Mouse (Mus musculus) embryonic facial prominence, embryonic 10.5 days (tissue): ENCODE measurements around the gene Hdgfl3. TPM values are rescaled to one million over a fixed set of nuclear protein-coding genes. Genes with fewer than 3 reads are reported as not detected.

Source experiments
- DNase-seq: peaks from one replicate; pipeline ENCODE4 v3.0.0-alpha.2; 2017; ENCODE audit warnings: low spot score
- H3K27ac ChIP-seq: fragments of 300-500 bp; sonication (generic); replicated peaks from 2 replicates; pipeline ENCODE4 v1.5.1; 2016; ENCODE audit warnings: mild to moderate bottlenecking
- H3K27me3 ChIP-seq: fragments of 300-500 bp; sonication (generic); replicated peaks from 2 replicates; pipeline ENCODE4 v1.6.1; 2016; ENCODE audit warnings: low read depth, mild to moderate bottlenecking; ENCODE audit not compliant: poor library complexity, severe bottlenecking
- H3K36me3 ChIP-seq: fragments of 300-500 bp; sonication (generic); replicated peaks from 2 replicates; pipeline ENCODE4 v1.6.1; 2016; ENCODE audit warnings: mild to moderate bottlenecking, moderate library complexity
- H3K4me1 ChIP-seq: fragments of 300-500 bp; sonication (generic); 2 replicates; pipeline ENCODE4 v1.6.1; 2016
- H3K4me3 ChIP-seq: fragments of 300-500 bp; sonication (generic); 2 replicates; pipeline ENCODE4 v1.5.1; 2016; ENCODE audit warnings: mild to moderate bottlenecking, moderate library complexity
- H3K9me3 ChIP-seq: fragments of 300-500 bp; sonication (generic); 2 replicates; pipeline ENCODE4 v1.6.1; 2016; ENCODE audit warnings: mild to moderate bottlenecking
- WGBS: fragments of 180-500 bp; shearing (Covaris S2); methylation state at CpG from one replicate; pipeline ENCODE4 v1.1.7; 2016; 5-methylcytosine and 5-hydroxymethylcytosine counted together
- polyA plus RNA-seq: library from polyadenylated mRNA; unstranded; fragments of >200 nt; fragmentation: Nextera tagmentation; extraction: Ambion mirVana; gene quantifications from 2 replicates; pipeline ENCODE4 v1.2.1, GENCODE M21; 2016

Gene Hdgfl3
- polyA plus RNA-seq = 23.6 and 27.5 TPM in 2 replicates

DNA sequence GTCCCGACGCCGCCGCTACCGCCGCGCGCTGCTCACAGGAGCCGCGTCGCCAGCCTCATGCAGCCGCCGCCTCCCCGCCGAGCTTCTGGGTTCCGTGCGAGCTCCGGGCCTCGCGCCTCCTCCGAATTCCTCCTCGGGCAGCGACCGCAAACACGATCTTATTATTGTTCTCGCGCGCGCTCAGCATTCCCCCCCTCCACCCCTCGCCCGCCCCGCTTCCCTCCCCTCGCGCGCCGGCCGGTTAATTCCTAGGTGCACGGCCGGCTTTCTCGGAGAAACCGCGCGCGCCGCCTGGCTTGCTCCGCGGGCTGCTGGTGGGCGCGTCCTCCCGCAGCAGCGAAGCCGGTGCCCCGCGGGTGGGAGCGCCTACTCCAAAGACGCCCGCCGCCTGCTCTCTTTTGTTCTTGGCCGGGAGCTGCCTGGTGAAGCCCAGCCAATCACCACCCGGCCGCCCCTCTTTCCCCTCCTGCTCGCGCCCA is at the start of gene Hdgfl3:
Hdgfl3 (minus strand) TSS at position 207 of the 479 bp plus-strand sequence.
- H3K9me3 ChIP-seq = no peaks in the 10 kb centered on the region
- no peaks in the 10 kb centered on the region for H3K36me3 ChIP-seq
- H3K4me3 ChIP-seq = peak within 1 kb of the TSS; percentile 97
- H3K4me1 ChIP-seq = peaks cover 27% of the 10 kb centered on the region
- peak; percentile 91 for DNase-seq
- under 1% methylated on average over 63 of the region's 63 CpGs for WGBS
- H3K27ac ChIP-seq = peak within 1 kb of the TSS; percentile 99
- peaks cover 24% of the 10 kb centered on the region for H3K27me3 ChIP-seq

DNA sequence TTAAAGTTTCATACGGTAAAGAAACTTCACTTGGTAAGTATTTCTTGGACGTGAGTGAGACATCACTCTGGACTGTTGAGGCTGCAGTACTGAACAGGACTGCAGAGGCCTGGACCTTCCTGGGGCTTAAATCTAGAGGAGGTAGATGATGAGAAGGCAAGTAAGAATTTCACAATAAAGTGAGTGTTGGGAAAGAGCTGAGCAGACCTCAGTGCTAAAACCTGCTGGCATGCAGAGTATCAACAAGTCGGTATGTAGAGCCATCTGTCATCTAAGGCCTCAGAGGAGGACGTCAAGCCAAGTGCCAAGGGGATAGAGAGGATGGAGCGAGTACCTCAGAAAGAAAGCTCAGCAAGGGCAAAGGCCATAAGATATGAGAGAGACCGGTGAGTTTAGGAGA is 49.4 kb upstream of the Hdgfl3 start:
- no peaks in the 10 kb centered on the region for H3K4me1 ChIP-seq
- no peak overlapping the region for H3K4me3 ChIP-seq
- peaks cover 24% of the 10 kb centered on the region for H3K27me3 ChIP-seq
- no peak for DNase-seq
- 80% methylated on average over 6 of the region's 6 CpGs for WGBS
- H3K36me3 ChIP-seq = no peaks in the 10 kb centered on the region
- H3K27ac ChIP-seq = no peak overlapping the region
- H3K9me3 ChIP-seq = no peaks in the 10 kb centered on the region

DNA sequence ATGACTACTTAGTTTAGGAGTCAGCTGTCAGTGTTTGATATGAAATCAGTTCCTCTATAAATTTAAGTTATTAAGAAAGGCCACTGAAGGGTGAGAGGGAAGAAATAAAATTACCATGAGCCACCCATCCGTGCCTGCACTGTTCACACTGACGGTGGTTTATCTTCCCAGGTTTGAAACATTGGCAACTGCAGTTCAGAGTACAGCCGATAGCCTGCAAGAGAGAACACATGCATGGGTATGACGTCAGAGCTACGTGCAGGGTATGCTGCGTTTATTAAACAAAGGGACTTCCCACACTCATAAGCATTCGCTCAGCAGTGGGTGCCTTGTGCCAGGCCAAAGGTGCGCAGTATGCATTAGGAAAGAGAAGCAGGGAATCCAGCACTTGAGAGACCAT is 44.0 kb upstream of the Hdgfl3 start:
- no peak for DNase-seq
- 84% methylated on average over 8 of the region's 8 CpGs for WGBS
- no peaks in the 10 kb centered on the region for H3K4me1 ChIP-seq
- H3K36me3 ChIP-seq = no peaks in the 10 kb centered on the region; the same call in 1 of the 2 replicates
- no peak overlapping the region for H3K27ac ChIP-seq
- no peak overlapping the region for H3K4me3 ChIP-seq
- H3K27me3 ChIP-seq = no peaks in the 10 kb centered on the region
- H3K9me3 ChIP-seq = no peaks in the 10 kb centered on the region

DNA sequence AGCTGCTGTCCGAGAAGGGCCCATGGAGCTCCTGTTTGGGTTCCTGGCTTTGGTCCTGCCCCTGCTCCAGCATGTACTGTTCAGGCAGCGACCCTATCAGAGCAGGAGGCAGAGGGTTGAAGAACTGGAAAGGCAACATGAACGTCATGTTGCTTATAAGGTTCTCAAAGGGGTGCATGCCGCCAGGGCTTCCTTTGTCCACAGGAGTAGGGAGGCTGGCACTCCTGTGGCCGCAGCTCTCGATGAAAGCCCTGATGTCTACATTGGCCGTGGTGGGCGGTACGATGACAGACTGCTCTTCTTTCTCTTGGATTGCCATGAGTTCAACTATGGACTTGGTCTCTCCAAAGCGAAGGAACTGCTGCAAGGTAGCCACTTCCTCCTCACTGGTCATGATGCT is 40.3 kb upstream of the Hdgfl3 start:
- no peak for DNase-seq
- H3K4me1 ChIP-seq = no peaks in the 10 kb centered on the region
- no peaks in the 10 kb centered on the region for H3K27me3 ChIP-seq
- H3K4me3 ChIP-seq = no peak overlapping the region
- 93% methylated on average over 10 of the region's 10 CpGs for WGBS
- H3K27ac ChIP-seq = no peak overlapping the region
- no peaks in the 10 kb centered on the region; the same call in 1 of the 2 replicates for H3K36me3 ChIP-seq
- no peaks in the 10 kb centered on the region for H3K9me3 ChIP-seq

DNA sequence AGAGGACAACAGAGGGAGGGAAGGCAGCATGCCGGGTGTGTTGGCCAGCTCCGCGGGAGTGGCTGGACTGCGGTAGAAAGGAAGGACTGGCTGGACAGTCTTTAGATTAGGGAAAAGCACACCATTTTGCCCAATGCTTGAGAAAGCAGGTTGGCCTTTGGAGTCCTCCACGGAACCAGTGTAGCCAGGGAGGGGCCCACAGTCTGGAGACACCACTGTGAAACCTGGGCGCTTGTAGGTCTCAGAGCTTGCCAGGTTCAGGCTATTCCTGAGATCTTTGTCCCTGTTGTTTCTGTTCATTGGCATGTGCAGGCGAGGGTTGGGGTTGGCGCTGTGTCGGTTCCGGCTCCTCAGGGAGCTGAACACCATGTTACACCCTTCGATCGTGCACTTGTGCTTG is 39.7 kb upstream of the Hdgfl3 start:
- no peaks in the 10 kb centered on the region; the same call in 1 of the 2 replicates for H3K36me3 ChIP-seq
- no peaks in the 10 kb centered on the region for H3K4me1 ChIP-seq
- no peak overlapping the region for H3K4me3 ChIP-seq
- no peak overlapping the region for H3K27ac ChIP-seq
- H3K27me3 ChIP-seq = no peaks in the 10 kb centered on the region
- 92% methylated on average over 12 of the region's 12 CpGs for WGBS
- H3K9me3 ChIP-seq = no peaks in the 10 kb centered on the region
- peak; percentile 3 for DNase-seq

DNA sequence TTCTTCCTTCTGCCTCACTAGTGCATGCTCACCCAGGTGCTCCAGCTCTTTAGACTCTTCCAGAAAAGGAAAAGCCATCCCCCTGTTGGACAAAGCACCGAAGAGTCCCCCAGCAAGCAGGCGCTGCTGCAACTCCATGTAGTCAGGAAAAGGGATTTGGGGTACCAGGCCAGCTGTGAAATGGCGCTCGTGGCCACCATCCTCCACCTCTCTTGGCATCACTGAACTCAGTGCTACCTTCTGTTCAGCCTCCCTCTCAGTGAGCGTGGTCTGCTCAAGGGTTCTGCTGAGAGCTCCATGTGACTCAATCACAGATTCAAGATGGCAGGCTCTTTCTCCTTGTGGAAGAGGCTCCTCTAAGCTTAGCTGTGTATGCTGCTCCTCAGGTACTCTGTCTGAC is 39.1 kb upstream of the Hdgfl3 start:
- Histone ChIP-seq H3K9me3 (no peaks in the 10 kb centered on the region), H3K27ac (no peak overlapping the region), H3K27me3 (no peaks in the 10 kb centered on the region), H3K4me3 (no peak overlapping the region), H3K4me1 (no peaks in the 10 kb centered on the region), H3K36me3 (no peaks in the 10 kb centered on the region; the same call in 1 of the 2 replicates)
- WGBS = 92% methylated on average over 5 of the region's 5 CpGs
- no peak for DNase-seq

DNA sequence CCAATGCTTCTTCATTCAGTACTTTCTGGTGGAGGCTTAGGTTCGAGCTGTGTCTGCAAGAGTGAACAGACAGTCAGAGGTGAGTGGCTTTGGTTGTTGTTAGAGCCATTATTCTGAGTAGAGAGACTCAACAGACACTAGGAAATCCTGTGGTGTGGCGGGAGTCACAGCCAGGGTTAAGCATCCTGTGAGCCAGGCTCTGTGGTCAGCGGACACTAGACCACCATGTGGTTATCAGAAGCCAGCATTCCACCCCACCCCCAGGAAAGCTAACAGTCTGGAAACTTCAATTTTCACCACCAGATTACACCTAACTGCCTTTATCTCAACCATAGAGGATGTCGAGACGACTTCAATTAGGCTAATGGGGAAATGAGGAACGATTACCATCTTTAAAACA is 34.7 kb upstream of the Hdgfl3 start:
- no peaks in the 10 kb centered on the region for H3K4me1 ChIP-seq
- H3K27me3 ChIP-seq = no peaks in the 10 kb centered on the region
- H3K36me3 ChIP-seq = no peaks in the 10 kb centered on the region; the same call in 1 of the 2 replicates
- H3K9me3 ChIP-seq = no peaks in the 10 kb centered on the region
- 82% methylated on average over 6 of the region's 6 CpGs for WGBS
- no peak overlapping the region for H3K4me3 ChIP-seq
- H3K27ac ChIP-seq = no peak overlapping the region
- no peak for DNase-seq

DNA sequence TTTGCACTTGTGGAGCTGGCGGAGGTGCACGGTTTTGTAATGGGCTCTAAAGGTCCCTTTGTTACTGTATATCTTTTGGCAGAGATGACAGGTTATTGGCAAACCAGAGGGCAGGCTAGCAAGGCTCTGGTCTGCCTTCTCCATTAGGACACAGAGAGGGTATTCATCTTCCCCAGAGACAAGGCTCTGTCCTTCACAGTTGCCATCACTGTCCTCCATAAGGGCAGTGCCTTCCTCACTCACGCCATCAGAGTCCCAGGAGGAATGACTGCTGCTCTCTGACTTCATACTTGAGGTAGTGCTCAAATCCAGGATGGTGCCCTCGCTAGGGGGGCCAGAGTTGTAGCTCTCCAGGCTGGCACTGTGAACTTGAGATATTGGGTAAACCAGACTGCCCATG is 34.2 kb upstream of the Hdgfl3 start:
- no peak overlapping the region for H3K4me3 ChIP-seq
- peak; percentile 3 for DNase-seq
- H3K36me3 ChIP-seq = no peaks in the 10 kb centered on the region; the same call in 1 of the 2 replicates
- 84% methylated on average over 4 of the region's 4 CpGs for WGBS
- no peaks in the 10 kb centered on the region for H3K27me3 ChIP-seq
- no peaks in the 10 kb centered on the region for H3K9me3 ChIP-seq
- H3K4me1 ChIP-seq = no peaks in the 10 kb centered on the region
- H3K27ac ChIP-seq = no peak overlapping the region

DNA sequence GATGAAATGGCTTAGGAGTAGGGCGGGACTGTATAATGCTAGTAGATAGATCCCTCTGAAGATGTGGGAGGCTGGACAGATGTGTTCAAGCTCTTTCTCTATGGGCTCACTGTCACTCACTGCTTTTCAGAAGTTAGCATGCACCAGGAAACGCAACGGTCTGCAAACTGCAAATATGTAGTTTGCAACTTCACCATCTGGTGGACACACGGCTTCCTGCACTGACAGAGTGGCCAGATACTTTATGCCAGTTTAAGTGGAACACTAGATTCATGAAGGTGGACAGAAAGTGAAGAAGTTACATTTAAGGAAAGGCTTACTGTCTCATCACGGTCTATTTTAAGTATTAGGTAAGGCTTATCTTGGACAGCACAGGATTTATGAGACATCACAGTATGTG is 31.9 kb upstream of the Hdgfl3 start:
- Histone ChIP-seq H3K4me3 (no peak overlapping the region), H3K9me3 (no peaks in the 10 kb centered on the region), H3K4me1 (no peaks in the 10 kb centered on the region), H3K27me3 (no peaks in the 10 kb centered on the region), H3K36me3 (no peaks in the 10 kb centered on the region), H3K27ac (no peak overlapping the region)
- no peak for DNase-seq
- WGBS = 85% methylated on average over 5 of the region's 5 CpGs

DNA sequence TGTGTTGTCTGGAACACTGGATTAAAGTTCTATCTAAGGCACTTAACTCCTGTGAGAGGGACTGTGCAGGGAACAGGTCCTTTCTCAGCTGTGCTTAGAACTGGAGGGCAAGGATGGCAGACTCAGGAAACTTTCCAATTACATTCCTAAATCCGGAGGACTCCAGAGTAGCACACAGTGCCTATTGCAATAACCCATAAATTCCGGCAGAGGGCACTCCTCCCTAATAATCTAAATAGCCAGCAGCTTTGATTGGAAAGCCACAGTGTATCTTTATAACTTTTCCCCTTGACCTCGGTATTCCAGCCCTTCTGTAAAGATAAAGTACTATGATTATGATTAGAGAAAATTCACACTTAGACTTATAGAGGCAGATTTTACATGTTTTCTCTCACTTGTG is 25.4 kb upstream of the Hdgfl3 start:
- Histone ChIP-seq H3K4me3 (no peak overlapping the region), H3K4me1 (no peaks in the 10 kb centered on the region), H3K27ac (no peak overlapping the region), H3K9me3 (no peaks in the 10 kb centered on the region), H3K36me3 (no peaks in the 10 kb centered on the region), H3K27me3 (no peaks in the 10 kb centered on the region; the same call in 1 of the 2 replicates)
- 6% methylated on average over 3 of the region's 3 CpGs for WGBS
- DNase-seq = peak; percentile 47

DNA sequence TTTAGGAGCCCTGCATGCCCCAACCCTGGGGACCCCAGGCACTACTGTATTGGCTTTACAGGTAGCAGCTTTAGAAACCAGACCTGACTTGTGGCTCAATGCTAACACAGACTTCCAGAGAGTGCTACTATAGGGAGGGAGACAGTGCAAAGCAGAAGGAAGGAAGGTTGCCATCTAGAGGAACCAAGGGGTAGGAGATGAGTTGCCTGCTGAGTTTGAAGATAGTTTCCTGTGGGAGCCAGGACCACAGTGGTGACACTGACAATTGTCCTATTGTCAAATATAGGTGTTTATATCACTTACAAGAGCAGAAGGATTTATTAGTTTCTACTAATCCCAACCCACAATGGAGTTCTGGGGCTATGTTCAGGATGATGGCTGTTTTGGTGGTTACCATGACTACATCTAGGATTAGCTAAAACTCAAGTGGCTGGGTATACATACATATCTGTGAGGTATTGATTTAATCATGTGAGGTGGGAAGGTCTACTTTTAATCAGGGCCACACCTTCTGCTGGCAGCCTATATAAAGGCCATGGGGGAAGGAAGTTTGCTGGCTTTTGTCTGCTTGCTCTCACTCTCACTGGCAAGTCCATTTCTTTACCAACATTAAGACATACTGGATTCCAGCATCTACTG is 20.1 kb upstream of the Hdgfl3 start:
- no peak for DNase-seq
- H3K36me3 ChIP-seq = no peaks in the 10 kb centered on the region
- H3K4me1 ChIP-seq = no peaks in the 10 kb centered on the region
- no peak overlapping the region for H3K4me3 ChIP-seq
- no peaks in the 10 kb centered on the region for H3K9me3 ChIP-seq
- H3K27me3 ChIP-seq = no peaks in the 10 kb centered on the region; the same call in 1 of the 2 replicates
- H3K27ac ChIP-seq = no peak overlapping the region

DNA sequence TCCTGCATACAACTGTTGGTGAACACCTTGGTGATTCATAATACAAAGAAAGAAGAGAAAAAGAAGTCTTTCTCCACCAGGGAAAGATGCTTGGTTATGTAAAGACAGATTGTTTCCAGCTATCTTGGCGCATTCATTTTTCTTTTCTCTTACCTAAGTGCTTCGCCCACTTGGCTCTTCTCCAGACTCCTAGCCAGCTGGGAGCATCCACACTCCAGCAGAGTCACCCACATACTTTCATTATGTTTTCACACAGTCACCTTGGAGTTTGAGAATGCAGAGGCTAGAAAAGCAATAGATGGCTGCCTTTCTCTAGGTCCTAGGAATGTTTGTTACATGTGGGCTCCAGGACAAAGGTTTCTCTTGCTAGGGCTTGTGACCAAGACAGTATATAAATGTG is 16.2 kb upstream of the Hdgfl3 start:
- 89% methylated on average over 2 of the region's 2 CpGs for WGBS
- DNase-seq = no peak
- Histone ChIP-seq H3K4me1 (no peaks in the 10 kb centered on the region), H3K36me3 (no peaks in the 10 kb centered on the region), H3K4me3 (no peak overlapping the region), H3K9me3 (no peaks in the 10 kb centered on the region), H3K27ac (no peak overlapping the region), H3K27me3 (no peaks in the 10 kb centered on the region)

DNA sequence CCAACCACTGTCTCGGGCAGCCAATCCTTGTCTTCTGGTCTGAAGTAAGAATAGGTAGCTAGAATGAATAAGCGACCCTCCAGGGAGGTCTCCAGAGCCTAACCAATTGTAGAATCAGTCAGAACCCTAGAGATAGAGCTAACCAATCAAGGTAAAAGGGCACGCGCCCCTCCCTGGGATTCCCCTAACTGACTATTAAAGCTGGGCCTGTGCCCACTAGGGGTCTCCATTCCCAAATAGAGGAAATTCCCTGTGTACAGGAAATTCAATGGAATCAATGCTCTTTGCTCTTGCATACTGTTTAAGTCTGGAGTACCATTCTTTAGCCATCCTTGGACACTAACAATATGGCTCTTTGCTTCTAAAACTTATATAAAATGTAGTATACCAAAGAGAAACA is 11.1 kb upstream of the Hdgfl3 start:
- H3K27me3 ChIP-seq = no peaks in the 10 kb centered on the region
- H3K4me1 ChIP-seq = 0 out of 2 replicates have a peak, but pooled peaks cover 3% of the 10 kb centered on the region
- no peak overlapping the region for H3K27ac ChIP-seq
- no peaks in the 10 kb centered on the region for H3K9me3 ChIP-seq
- no peaks in the 10 kb centered on the region for H3K36me3 ChIP-seq
- WGBS = 16% methylated on average over 4 of the region's 4 CpGs
- DNase-seq = peak; percentile 49
- H3K4me3 ChIP-seq = no peak overlapping the region
